Mouse (Mus musculus): ENCODE data around the gene Defa2.
"Not testable (repeated sequence)": the region's sequence is repeated elsewhere in the genome, so short reads cannot be mapped to it uniquely, and the experiment has no call there.

- TF ChIP-seq CTCF (IDR thresholded peaks at IDR 0.05; ENCODE audit: borderline replicate concordance, extremely low read depth, insufficient read depth, insufficient read length); POLR2A (IDR thresholded peaks at IDR 0.05; ENCODE audit: borderline replicate concordance, extremely low read depth, insufficient read depth, insufficient read length, poor library complexity, severe bottlenecking): not testable (repeated sequence)
Measured at GRCm38 (mm10) chr8:21427111-21427510, 48.8 kb downstream of the Defa2 start, which contains the start of gene Defa36.
